Mouse (Mus musculus) thymus, postnatal 4 days (tissue): ENCODE results near the gene Klhdc4.
A peak's percentile ranks its signal among the peaks of the same experiment; 100 is the strongest.

Source experiments
- DNase-seq: peaks from one replicate; pipeline ENCODE4 v3.0.0; 2021

Klhdc4 gene

DNA sequence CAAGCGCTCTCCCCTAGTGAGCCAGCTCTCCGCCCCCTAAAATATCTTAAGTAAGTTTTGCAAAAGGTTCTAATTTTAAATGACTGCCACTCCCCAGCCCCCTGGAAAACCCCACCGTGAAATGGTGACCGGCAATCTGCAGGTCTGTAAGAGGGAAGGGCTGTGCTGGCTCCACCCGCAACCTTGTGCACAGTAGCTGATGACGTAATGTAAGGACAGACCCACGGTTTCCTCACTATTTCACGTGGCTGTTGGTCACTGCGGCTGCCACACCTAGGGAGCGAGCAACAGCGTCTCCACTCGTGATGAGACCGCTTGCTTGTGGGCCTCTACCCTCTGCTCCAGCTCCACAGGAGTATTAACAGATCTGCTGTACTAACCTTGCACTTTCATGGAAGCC is 23.2 kb downstream of the Klhdc4 start:
- DNase-seq = no peak

DNA sequence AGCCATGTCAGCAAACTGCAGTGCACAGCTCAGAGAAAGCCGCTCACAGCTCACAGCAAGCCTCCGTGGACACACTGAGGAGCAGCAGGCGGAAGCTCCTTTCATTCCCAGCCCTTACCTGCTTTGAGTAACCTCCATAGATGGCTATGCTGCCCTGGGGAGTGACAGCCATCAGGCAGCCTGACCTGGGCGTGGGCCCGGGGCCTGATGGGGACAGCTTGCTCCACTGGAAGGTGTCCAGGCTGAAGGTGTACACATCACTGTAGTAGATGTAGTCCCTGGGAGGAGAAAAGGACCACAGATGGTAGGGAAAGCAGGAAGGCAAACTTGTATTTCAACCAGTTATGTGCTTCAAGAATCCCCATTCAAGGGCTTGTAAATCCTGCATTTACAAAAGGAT is 24.5 kb downstream of the Klhdc4 start:
- no peak for DNase-seq

DNA sequence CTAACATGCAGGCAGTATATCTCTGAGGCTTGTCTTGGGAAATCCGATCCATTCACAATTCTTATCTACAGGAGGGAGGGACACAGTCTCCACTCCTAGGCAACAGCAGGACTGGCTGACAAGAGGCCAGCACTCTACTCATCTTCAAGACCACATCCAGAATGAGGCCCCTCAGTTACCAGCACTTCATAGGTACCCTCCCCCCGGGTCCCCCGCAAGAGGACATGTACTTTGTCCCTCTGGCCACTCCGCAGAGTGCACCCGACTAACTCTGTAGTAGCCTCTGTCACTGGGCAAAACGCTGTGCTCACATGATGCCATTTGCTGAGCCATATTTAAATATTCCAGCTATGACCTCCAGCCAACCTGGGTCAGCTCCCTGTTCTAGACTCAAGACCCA is 31.0 kb downstream of the Klhdc4 start:
- no peak for DNase-seq

DNA sequence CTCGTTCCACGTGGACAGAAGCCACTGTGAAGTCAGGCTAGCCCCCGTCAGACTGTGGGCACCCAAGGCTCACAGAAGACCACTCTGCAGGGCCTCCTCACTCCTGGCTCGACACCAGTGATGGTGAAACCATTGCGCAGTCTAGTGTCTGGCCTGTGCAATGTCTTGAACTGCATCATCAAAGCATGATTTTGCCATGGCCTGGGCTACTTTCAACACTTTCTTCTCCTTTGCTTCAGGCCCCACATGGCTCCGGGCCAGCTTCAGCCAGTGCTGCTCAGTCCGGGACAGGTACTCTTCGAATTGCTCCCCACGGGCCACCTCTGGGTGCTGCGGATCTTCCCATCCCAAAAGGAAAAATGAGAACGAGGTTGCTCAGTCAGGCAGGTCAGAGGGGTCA is 33.0 kb downstream of the Klhdc4 start:
- DNase-seq = no peak

DNA sequence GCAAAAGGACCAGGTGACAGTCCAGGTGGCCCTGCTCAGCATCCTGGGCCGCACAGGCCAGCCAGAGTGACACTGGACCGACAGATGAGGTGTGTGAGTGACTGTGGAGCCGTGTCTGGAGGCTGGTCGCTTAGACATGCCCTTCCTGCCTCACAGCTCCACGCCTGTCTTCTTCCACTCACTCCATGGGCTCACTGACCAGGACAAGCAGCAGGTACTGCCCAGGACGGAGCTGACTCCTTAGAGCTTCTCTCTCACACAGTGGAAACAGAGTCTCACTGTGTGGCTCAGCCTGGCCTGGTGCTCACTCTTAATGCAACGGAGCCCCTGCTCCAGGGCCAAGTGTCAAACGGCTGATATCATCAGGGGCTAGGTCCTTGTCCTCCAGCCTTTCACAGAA is 33.9 kb downstream of the Klhdc4 start:
- no peak for DNase-seq

DNA sequence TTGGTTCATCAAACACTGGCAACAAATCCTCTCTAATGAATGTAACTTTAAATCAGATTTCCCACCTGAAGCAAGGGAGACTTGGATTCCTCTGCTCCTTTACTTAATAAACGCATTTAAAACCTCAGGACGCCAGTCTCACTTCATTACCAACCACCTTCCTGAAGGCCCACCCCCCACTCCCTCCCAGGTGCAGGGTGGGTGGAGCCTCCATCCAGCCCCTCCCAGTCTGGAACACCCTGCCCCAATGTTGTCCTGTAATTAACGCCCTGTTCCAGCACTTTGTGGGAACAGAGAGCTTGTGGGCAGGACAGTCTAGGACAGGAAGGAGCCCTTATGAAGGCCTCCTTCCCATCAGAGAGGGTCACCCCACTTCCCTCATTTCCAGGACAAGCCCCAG is 35.2 kb downstream of the Klhdc4 start:
- no peak for DNase-seq

DNA sequence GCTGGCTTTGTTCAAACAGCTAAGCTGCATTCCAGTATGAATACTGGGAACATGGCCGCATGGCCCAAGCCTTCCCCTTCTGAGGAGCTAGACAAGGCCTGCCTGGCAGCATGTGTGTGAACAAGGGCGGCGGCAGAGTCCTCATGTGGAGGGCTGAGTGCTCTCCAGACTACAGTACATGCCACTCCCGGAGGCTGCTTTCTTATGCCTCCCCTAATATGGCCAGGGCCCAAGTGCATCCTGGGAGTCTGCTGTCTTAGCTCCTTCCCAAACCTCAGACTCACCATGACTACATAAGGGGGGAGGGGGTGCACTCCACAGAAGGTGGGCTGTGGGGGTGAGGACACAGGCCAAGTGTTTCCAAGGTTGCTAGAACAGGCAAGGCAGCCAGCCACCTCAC is 36.7 kb downstream of the Klhdc4 start:
- no peak for DNase-seq

DNA sequence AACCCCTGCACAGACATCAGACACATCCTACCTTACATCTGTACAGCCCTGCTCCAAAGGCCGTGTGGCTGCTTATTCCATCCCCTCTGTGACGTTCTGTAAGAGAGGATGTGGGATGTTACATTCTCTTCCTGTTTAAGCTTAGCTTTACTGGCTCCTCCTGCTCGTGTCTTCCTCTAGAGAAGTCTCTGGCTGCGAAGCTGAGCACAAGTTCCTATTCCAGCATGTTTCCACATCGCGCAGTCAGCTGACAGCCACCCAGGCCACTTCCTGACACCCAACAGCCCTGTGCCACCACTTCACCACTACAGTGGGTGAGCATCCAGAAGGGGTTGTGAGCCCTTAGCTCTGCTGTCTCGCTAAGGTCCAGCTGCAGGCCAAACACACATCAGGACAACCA is 37.2 kb downstream of the Klhdc4 start:
- no peak for DNase-seq

DNA sequence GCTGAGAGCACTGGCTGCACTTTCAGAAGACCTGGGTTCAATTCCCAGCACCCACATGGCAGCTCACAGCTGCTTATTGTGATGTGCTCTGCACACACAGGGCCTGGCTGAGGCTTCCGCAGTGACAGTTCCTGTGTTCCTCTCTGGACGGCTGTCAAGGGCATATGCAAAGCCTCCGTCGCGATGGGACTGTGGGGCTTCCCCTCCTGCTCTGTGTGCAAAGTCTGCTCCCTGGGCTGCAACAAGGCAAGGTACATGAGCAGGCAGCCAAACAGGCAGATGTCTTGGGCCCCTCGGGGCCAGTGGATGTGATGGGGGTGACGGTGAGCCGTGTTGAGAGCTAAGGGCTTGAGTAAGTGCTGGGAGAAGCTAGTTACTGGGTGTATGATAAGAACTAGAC is 40.6 kb downstream of the Klhdc4 start:
- no peak for DNase-seq

DNA sequence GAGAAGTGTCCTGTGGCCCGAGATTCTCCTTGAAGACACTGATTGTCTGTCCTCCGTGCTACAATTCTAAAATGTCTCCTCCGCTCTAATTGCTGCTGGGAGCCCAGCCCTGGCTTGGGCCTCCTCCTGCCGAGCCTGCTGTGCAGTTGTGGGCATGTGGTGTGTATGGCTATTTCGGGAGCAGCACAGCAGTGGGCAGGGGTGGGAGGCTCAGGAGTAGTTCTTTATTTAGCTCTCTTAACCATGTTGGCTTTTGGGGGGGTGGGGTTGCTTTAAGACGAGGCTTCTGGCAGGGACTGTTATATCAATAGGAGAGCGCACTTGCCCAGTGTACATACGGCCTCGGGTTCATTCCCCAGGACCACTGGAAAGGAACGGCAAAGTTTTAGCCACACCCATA is 42.8 kb downstream of the Klhdc4 start:
- no peak for DNase-seq

DNA sequence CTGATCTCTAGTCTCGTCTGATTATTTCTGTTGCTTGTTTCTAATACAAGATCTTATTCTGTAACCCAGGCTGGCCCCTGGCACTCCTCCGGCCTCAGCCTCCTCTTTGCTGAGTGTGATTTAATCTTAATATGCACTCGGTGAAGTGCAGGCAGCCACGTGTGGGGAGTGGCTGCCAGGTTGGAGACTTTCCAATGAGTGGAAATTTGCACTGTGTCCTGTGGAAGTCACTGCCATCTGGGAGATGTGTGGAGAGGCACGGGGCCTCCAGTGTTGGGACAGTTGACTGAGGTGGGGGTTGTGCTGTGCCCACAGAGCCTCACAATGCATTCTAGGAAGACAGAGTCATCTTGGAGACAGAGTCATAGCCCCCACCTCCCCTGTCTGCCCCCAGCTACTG is 46.9 kb downstream of the Klhdc4 start:
- no peak for DNase-seq

DNA sequence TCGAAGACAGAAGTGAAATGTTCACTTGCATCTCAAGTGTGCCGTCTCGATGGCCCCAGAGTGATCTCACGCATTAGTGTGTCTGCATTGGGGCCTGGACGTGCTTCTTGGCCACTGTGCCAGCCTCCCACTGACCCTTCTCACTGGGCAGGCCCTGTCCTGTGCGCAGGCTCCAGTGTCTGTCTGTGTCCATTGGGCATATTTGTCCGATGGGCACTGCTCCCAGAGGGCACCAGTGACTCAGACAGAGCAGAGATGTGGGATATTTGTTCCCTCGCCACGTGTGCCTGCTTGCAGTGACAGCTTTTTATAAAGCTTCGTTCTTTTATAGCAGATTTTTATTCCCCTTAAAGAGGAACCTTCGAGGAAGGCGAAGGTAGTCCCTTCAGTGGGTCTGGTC is 55.5 kb downstream of the Klhdc4 start:
- no peak for DNase-seq

DNA sequence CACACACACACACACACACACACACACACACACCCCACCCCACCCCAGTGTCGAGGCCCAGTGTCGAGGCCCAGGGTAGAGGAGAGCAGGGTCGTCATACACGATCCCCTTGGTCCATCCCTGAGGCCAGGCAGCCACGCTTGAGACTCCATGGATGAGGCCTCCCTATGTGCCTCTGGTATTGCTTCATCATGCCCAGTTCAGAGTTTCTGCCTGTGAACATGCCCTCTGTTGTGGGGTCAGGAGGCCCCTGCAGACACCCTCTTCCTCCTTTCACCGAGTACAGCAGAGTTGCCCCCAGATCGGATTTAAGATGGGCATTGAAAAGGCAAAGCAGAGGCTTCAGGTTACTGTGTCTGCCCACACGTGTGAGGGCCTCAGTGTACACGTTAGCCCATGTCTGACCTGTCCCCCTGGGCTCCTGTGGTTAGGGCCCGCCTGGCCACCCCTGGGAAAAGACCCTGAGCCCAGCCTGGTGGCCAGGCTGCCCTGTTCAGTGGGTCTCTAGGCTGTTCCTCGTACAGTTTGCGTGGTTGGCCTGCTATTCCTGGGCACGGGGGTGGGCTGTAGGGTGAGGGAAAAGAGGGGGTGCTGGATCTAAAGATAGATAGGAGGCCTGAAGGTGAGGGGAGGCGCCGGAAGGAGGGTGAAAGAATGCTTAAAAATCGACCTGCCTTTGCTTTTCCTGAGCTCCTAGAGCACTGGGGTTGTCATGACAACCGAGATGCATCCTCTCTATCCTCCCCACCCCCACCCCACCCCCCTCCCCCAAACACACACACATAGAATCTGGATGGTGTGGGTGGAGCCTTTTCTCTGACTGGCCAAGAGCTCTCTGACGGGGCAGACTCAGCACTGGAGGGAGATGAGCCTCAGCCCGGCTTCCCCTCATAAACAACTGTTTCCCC is 58.3 kb downstream of the Klhdc4 start:
- DNase-seq = no peak

DNA sequence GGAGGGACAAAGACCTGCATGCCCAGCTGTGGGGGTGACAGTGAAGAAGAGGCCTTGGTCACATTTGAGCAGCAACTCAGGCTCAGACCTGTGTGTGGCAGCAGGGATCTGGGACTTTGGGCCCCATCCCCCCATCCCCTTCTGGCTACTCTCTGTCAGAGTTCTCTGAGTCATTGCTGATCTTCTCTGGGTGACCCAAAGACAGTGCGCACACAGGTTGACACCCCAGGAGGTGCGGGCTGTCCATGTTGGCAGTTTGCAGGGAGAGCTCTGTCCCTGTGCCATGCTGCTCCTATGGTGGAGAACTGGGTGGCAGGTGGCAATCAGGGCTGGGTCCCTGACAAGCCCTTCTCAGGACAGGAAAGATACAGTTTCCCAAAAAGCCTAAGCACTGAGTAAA is 59.7 kb downstream of the Klhdc4 start:
- no peak for DNase-seq

DNA sequence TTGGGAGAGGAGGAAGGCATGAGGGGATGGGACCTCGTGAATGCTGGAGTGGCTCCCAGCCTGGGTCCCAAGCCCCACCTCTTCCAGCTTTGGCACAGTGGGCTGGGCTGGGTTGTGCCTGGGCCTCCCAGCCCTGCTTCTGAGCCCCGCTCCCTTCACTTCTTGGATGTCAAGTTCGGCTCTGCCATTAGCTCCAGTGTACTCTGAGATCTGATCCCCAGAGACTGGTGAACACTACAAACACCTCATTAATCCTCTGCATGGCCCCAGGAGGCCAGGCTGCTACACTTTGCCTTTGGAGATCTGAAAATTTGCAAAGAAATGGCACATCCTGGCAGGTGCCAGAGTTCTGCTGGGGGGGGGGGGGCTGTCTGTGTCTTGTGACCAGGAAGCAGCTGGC is 60.3 kb downstream of the Klhdc4 start:
- DNase-seq = no peak

DNA sequence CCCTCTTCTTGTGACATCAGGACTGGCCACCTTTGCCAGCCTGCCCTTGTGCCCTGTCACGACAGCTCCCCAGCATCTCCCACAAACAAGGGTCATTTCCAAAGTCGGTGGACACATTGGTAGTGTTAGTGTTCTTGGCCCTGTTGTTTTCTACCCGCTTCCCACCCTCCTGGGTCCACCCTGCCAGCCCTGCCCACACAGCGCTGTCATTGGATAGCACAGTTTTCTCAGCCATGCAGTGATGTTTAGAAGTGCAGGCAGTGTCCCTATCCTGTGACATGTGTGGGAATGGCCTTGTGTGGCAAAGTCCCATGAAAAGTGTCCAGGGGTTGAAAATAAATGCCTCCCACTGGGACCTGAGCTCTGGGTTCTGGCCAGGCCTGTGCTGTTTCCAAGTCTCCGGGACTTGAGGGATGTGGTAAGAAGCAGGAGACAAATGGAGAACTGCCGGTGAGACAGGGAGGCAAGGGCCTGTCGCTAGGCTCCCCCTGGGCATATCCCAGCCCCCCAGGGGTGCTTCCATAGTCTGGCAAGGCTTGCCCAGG is 63.7 kb downstream of the Klhdc4 start:
- no peak for DNase-seq

DNA sequence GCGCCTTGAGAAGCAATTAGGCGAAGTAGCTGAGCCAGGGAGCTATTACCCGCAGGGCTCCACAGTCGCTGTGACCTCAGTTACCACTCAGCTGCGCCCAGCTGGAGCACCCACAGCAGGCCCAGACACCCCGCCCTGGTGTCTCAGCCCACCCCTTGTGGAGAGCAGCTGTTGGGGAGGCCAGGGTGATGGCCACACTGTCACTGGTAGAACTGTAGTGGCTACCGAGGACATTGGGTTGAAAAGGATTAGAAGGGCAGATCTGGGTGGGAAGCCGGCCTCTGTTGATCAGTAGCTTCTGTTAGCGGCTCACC is 65.7 kb downstream of the Klhdc4 start:
- DNase-seq = no peak

DNA sequence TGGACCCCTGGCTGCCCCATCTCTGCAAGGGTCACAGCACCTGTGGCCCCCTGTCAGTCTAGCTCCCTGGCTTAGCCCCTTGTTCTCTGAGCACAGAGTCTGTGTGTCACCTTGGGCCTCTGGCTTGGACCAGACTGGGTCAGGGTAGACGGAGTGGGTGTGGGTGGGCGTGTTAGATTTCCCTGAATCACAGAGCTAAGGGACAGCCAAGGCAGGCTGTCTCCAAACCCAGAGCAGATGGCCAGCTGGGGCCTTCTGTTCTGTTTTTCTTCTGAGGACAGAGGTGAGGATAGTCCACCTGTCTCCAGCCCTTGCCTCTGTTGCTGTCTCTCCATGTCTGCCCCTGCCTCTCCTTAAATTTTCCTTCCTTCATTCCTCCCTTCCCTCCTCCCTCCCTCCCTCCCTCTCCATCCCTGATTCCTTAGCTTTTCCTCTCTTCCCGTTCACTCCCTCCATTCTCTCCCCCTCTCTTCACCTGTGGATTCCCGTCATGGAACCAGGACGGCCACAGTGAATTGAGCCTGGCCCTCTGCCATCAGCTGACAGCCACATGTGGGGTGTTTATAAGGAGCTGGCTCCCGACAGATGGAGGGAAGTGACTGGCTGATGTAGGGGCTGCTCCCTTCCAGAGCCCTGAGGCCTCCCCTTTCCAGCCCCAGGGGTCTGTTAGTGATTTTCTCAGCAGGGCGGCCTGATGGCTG is 66.2 kb downstream of the Klhdc4 start:
- DNase-seq = no peak

DNA sequence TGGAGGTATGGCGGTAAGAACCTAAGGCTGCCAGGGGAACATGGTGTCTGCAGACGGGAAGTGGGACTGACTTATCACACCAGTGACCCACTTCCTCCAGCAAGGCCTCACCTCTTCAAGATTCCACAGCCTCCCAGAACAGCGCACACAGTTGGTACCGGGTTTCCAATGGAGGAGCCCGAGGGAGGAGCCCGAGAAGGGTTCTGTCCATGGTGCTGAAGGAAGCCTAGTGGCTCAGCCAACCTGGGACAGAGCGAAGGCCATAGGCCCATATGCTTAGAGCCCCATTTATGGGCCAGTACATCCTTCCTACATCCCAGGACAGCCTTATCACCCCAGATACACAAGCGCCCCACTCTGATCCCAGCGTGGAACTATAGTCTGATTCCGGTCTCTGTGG is 67.9 kb downstream of the Klhdc4 start:
- DNase-seq = peak; percentile 37

DNA sequence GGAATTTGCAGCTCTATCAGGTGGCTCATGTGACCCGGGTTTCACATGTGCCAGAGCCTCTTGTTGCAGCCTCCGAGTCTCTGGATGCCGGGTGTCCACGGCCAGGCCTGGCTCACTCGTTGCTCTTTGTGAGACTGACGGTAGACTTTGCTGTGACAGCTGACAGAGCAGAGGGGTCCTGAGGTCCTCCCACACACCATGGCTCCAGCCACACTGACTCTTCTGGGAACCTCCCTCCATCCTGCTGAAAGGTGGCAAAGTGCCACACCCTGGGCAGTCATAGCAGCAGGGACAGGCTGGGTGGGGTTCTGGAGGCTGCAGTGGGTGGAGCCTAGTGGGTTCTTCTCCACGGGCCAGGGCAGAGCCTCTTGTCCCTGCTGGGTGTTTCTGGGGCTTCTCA is 68.9 kb downstream of the Klhdc4 start:
- DNase-seq = no peak

DNA sequence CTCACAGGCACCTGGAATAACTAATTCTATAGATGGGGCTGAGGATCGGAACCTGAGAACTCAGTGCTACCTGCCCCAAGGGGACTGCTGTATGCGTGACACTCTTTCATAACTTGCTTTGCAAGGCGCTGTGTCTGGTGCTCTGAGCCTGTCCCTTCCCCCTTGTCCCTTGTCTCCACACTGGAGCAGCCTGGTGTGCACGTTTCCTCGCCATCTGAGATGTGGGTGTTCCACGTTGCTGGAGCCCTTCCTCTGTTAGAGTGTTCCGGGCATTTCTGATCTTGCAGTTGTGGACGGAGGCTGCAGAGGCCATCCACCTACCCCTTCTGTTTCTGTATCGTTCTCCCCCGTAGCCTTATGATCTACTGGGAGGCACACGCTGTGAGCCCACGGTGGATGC is 70.9 kb downstream of the Klhdc4 start:
- DNase-seq = no peak

DNA sequence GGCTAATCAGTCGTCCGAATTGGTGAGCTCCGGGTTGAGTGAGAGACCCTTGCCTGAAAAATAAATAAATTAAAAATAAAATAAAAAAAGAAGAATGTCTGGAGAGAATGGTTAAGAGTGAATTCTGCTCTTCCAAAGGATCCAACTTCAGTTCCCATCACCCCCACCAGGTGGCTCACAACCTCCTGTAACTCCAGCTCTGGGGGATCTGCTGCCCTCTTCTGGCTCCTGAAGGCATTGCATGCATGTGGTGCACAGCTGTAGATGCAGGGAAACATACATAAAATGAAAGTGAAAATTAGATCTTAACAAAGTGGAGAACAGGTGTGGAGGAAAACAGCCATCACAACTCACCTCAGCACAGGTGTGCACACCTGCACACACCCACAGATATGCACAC is 78.0 kb downstream of the Klhdc4 start:
- DNase-seq = peak; percentile 87

DNA sequence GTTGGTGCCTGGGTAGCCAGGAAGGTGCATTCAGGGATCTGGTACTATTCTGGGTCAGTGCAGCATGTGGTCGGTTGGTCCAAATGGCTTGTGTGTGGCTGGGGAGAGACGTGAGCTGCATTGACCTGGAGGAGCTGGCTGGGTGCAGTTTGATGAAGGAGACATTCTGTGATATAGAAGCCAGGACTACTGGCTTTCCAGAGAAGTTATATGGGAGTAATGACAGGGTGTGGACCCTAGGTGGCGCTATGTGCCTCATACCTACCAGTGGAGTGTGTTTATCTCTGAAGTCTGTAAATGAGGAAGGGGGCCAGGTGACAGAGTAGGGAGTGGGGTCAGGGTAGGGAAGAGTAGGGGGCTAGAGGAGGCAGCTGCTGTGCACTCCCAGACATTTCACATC is 78.9 kb downstream of the Klhdc4 start:
- DNase-seq = no peak

DNA sequence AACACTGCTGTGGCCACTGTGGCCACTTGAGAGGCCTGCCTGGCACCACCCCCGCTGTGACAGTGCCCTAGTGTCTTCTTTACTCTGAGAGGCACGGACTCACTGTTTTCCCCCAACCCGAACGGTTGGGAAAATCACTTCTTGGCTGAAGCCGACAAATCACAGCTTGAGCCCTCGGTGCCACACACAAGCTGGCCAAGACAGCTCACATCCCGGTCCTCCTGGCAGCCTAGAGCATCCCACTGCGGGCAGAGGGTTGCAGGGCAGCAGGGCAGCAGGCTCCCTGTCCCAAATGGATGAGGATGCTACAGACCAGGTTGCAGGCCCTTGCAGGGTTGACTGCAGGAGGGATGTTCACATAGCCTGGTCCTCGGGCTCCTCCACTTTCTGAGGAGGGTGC is 79.9 kb downstream of the Klhdc4 start:
- DNase-seq = no peak
